Mouse (Mus musculus) embryonic fibroblast, embryonic 13.5 days (primary cell): ENCODE data around the gene Opn4.

Experiments
- CTCF ChIP-seq: IDR thresholded peaks from 2 replicates; pipeline ENCODE4 v1.5.1; 2011; ENCODE audit warnings: mild to moderate bottlenecking, control low read depth, low read length, moderate library complexity, borderline replicate concordance; ENCODE audit not compliant: insufficient read depth
- POLR2A ChIP-seq: IDR thresholded peaks from 2 replicates; pipeline ENCODE4 v1.6.1; 2011; ENCODE audit warnings: low read depth, mild to moderate bottlenecking, control low read depth, low read length, moderate library complexity

- TF ChIP-seq POLR2A (no peak), CTCF (no peak)
These were observed 32.2 kb downstream of the Opn4 start for GRCm38 (mm10) chr14:34567697-34568096.
